Mouse (Mus musculus) CH12.LX (cell line): Measurements from ENCODE around the gene Tmem63b. TPM values are rescaled to one million over a fixed set of nuclear protein-coding genes. Genes with fewer than 3 reads are reported as not detected.

Experiments used
- DNase-seq: peaks from one replicate; pipeline ENCODE4 v3.0.0-alpha.2; 2013; ENCODE audit errors: extremely low read depth
- H3K27ac ChIP-seq: 2 replicates; pipeline ENCODE4 v1.5.1; 2012; ENCODE audit warnings: low read depth, mild to moderate bottlenecking, control low read depth, moderate library complexity; ENCODE audit not compliant: insufficient read depth
- H3K27me3 ChIP-seq: replicated peaks from 2 replicates; pipeline ENCODE3; 2012; ENCODE audit warnings: inconsistent platforms
- H3K36me3 ChIP-seq, 2 experiments: replicated peaks in 1 of 2; 2 replicates each; pipeline versions ENCODE3 to v1.6.1; 2012; ENCODE audit warnings: inconsistent platforms in 1 of 2, low read length in 1 of 2, mild to moderate bottlenecking in 1 of 2, mixed read lengths in 1 of 2, moderate library complexity in 1 of 2; ENCODE audit not compliant: control insufficient read depth in 1 of 2, insufficient read depth in 1 of 2
- H3K4me1 ChIP-seq, 2 experiments: 2 replicates each; pipeline ENCODE4 v1.6.1; 2012; ENCODE audit warnings: inconsistent platforms in 1 of 2, moderate library complexity in 1 of 2; ENCODE audit not compliant: insufficient read depth in 2 of 2, control insufficient read depth in 1 of 2
- H3K4me2 ChIP-seq: 2 replicates; pipeline ENCODE4 v1.6.1; 2012; ENCODE audit warnings: low read depth, mild to moderate bottlenecking, control low read depth; ENCODE audit not compliant: poor library complexity, insufficient read depth, severe bottlenecking
- H3K4me3 ChIP-seq, 3 experiments: fragments of 150-350 bp in 1 of 3; sonication (generic) in 1 of 3; replicated peaks in 1 of 3; 2 replicates each; pipeline versions ENCODE3 to v1.5.1; 2011 to 2012; ENCODE audit warnings: low read depth in 2 of 3, low read length in 2 of 3, mild to moderate bottlenecking in 2 of 3, moderate library complexity in 2 of 3, control low read depth in 1 of 3, improper control_type of control experiment in 1 of 3, inconsistent platforms in 1 of 3, mixed read lengths in 1 of 3; ENCODE audit not compliant: poor library complexity in 1 of 3
- H3K79me2 ChIP-seq: replicated peaks from 2 replicates; pipeline ENCODE4 v1.6.1; 2012; ENCODE audit warnings: mild to moderate bottlenecking, moderate library complexity; ENCODE audit not compliant: control insufficient read depth, poor library complexity, insufficient read depth, severe bottlenecking; ENCODE audit errors: extremely low read depth
- H3K9ac ChIP-seq: 2 replicates; pipeline ENCODE4 v1.6.1; 2012; ENCODE audit warnings: low read depth, mild to moderate bottlenecking, control low read depth, moderate library complexity; ENCODE audit not compliant: insufficient read depth
- H3K9me3 ChIP-seq: replicated peaks from 2 replicates; pipeline ENCODE3; 2012; ENCODE audit warnings: low read length, inconsistent platforms, mixed read lengths
- CHD1 ChIP-seq: IDR thresholded peaks from 2 replicates; pipeline ENCODE4 v1.6.1; 2012; ENCODE audit warnings: low read depth, low read length, improper control_type of control experiment, inconsistent platforms
- CHD2 ChIP-seq: IDR thresholded peaks from 2 replicates; pipeline ENCODE4 v1.6.1; 2011; ENCODE audit warnings: low read length, improper control_type of control experiment
- CTCF ChIP-seq, 2 experiments: IDR thresholded peaks in 1 of 2; conservative IDR thresholded peaks in 1 of 2; 2 replicates each; pipeline ENCODE4 v1.5.1; 2011 to 2012; ENCODE audit warnings: low read depth in 2 of 2, low read length in 2 of 2, improper control_type of control experiment in 1 of 2, inconsistent platforms in 1 of 2, mild to moderate bottlenecking in 1 of 2, moderate library complexity in 1 of 2
- EP300 ChIP-seq: IDR thresholded peaks from 2 replicates; pipeline ENCODE4 v1.6.1; 2011; ENCODE audit warnings: low read length, improper control_type of control experiment
- ETS1 ChIP-seq: conservative IDR thresholded peaks from 2 replicates; pipeline ENCODE4 v1.6.1; 2012; ENCODE audit warnings: low read depth, mild to moderate bottlenecking, inconsistent platforms, low read length, improper control_type of control experiment, moderate library complexity
- GABPA ChIP-seq: IDR thresholded peaks from 2 replicates; pipeline ENCODE4 v1.6.1; 2012; ENCODE audit warnings: low read depth, low read length, improper control_type of control experiment, inconsistent platforms; ENCODE audit not compliant: insufficient replicate concordance
- HCFC1 ChIP-seq: IDR thresholded peaks from 2 replicates; pipeline ENCODE4 v1.6.1; 2012; ENCODE audit warnings: low read depth, mild to moderate bottlenecking, inconsistent platforms, low read length, improper control_type of control experiment
- IRF4 ChIP-seq: IDR thresholded peaks from 2 replicates; pipeline ENCODE4 v1.6.1; 2014; ENCODE audit warnings: low read depth, mild to moderate bottlenecking, inconsistent platforms, low read length, improper control_type of control experiment
- JUND ChIP-seq: conservative IDR thresholded peaks from 2 replicates; pipeline ENCODE4 v1.6.1; 2011; ENCODE audit warnings: low read depth, low read length, improper control_type of control experiment
- MAFK ChIP-seq: IDR thresholded peaks from 2 replicates; pipeline ENCODE4 v1.6.1; 2011; ENCODE audit warnings: low read length, improper control_type of control experiment; ENCODE audit not compliant: insufficient replicate concordance
- MAZ ChIP-seq: IDR thresholded peaks from 2 replicates; pipeline ENCODE4 v1.6.1; 2012; ENCODE audit warnings: low read depth, mild to moderate bottlenecking, inconsistent platforms, low read length, improper control_type of control experiment, moderate library complexity
- NRF1 ChIP-seq: IDR thresholded peaks from 2 replicates; pipeline ENCODE4 v1.6.1; 2014; ENCODE audit warnings: low read depth, mild to moderate bottlenecking, inconsistent platforms, low read length, improper control_type of control experiment, moderate library complexity
- PAX5 ChIP-seq: IDR thresholded peaks from 2 replicates; pipeline ENCODE4 v1.6.1; 2012; ENCODE audit warnings: low read length, inconsistent platforms, mixed read lengths
- POLR2A ChIP-seq: IDR thresholded peaks from 2 replicates; pipeline ENCODE4 v1.6.1; 2011; ENCODE audit warnings: low read depth, mild to moderate bottlenecking, improper control_type of control experiment, low read length
- POLR2AphosphoS2 ChIP-seq: IDR thresholded peaks from 2 replicates; pipeline ENCODE4 v1.6.1; 2011; ENCODE audit warnings: low read depth, low read length, improper control_type of control experiment
- RCOR1 ChIP-seq: conservative IDR thresholded peaks from 2 replicates; pipeline ENCODE4 v1.6.1; 2012; ENCODE audit warnings: low read depth, mild to moderate bottlenecking, inconsistent platforms, low read length, improper control_type of control experiment
- TBP ChIP-seq: conservative IDR thresholded peaks from 2 replicates; pipeline ENCODE4 v1.6.1; 2011; ENCODE audit warnings: low read depth, low read length, improper control_type of control experiment
- TCF12 ChIP-seq: IDR thresholded peaks from 2 replicates; pipeline ENCODE4 v1.6.1; 2014; ENCODE audit warnings: low read depth, mild to moderate bottlenecking, inconsistent platforms, low read length, improper control_type of control experiment
- UBTF ChIP-seq: IDR thresholded peaks from 2 replicates; pipeline ENCODE4 v1.6.1; 2012; ENCODE audit warnings: low read depth, mild to moderate bottlenecking, inconsistent platforms, low read length, improper control_type of control experiment, moderate library complexity
- USF2 ChIP-seq: conservative IDR thresholded peaks from 2 replicates; pipeline ENCODE4 v1.6.1; 2011; ENCODE audit warnings: low read depth, low read length, improper control_type of control experiment
- ZMIZ1 ChIP-seq: IDR thresholded peaks from 2 replicates; pipeline ENCODE4 v1.6.1; 2012; ENCODE audit warnings: low read depth, mild to moderate bottlenecking, inconsistent platforms, low read length, improper control_type of control experiment
- dilution Hi-C: fragments of 300-500 bp; cut with MboI; formaldehyde crosslinking; loops from 2 replicates; pipeline ENCODE4 v1.14.3; 2020; ENCODE audit warnings: low sequenced_read_pairs; ENCODE audit not compliant: extremely low pct_unique_long_range_greater_than_20kb, extremely low pct_ligation_motif_present
- in situ Hi-C: fragments of 300-500 bp; cut with MboI; formaldehyde crosslinking; loops from 3 replicates; pipeline ENCODE4 v1.14.3; 2019; ENCODE audit warnings: low sequenced_read_pairs, low pct_ligation_motif_present, low pct_unique_long_range_greater_than_20kb, mixed read lengths
- polyA plus RNA-seq: library from polyadenylated mRNA; unstranded; fragments of >175 nt; gene quantifications from 2 replicates; pipeline ENCODE4 v1.2.1, GENCODE M21; 2012; ENCODE audit warnings: low read depth; ENCODE audit not compliant: insufficient read length
- total RNA-seq, 2 experiments: library from RNA; depleted of rRNA; stranded (reverse); fragments of 300-350 nt in 1 of 2; fragments of >200 nt in 1 of 2; gene quantifications; 2 replicates each; pipeline ENCODE4 v1.2.3; 2012 to 2014

Tmem63b gene
- total and polyA plus RNA-seq, 3 experiments: 3.5 to 10.3 (median 6.3) TPM

- TF ChIP-seq TBP: no peak
- no peak for TF ChIP-seq CHD1
- no peak for TF ChIP-seq GABPA
- TF ChIP-seq TCF12: peak; percentile 56; the same call in 1 of the 2 replicates
- TF ChIP-seq JUND: no peak
These were observed 23.1 kb upstream of the Tmem63b start (continued) for GRCm38 (mm10) chr17:45709829-45710228.

- Histone ChIP-seq H3K27me3 (no peaks in the 10 kb centered on the region), H3K4me1 (peaks cover 22 to 51% of the 10 kb centered on the region in 2 experiments)
- no peak for TF ChIP-seq ETS1
- TF ChIP-seq JUND: no peak
- no peak for TF ChIP-seq USF2
- no peak for TF ChIP-seq UBTF
- no peak for TF ChIP-seq CTCF (conservative IDR thresholded peaks at IDR 0.05 in 1 of 2, IDR thresholded peaks at IDR 0.05 in 1 of 2; ENCODE audit: low read depth in 2 of 2, low read length in 2 of 2)
- no peak for TF ChIP-seq PAX5
- no peak for TF ChIP-seq POLR2AphosphoS2
- no peak for TF ChIP-seq HCFC1
- TF ChIP-seq NRF1: no peak
- TF ChIP-seq MAFK: no peak
- TF ChIP-seq CHD2: no peak
- no peak for TF ChIP-seq RCOR1
- no peak for TF ChIP-seq POLR2A
- TF ChIP-seq MAZ: no peak
- no peak for TF ChIP-seq ZMIZ1
- no peak for TF ChIP-seq IRF4
- TF ChIP-seq, all 38 proteins: peak for 0
- H3K9me3 ChIP-seq: peaks cover 2% of the 10 kb centered on the region
- in situ Hi-C loops: no loop called here
- H3K4me3 ChIP-seq: no peak overlapping the region
- no peak for DNase-seq
- no peak overlapping the region for H3K27ac ChIP-seq
- H3K36me3 ChIP-seq: no peaks in the 10 kb centered on the region
- no peak overlapping the region for H3K9ac ChIP-seq
- H3K79me2 ChIP-seq: no peaks in the 10 kb centered on the region
- no peak overlapping the region for H3K4me2 ChIP-seq
- dilution Hi-C loops: no loop called here
These were observed 21.5 kb upstream of the Tmem63b start for GRCm38 (mm10) chr17:45708179-45708578.

GRCm38 (mm10) chr17:45707376-45707775 lies 20.7 kb upstream of the Tmem63b start:
- Histone ChIP-seq H3K4me2 (no peak overlapping the region), H3K36me3 (no peaks in the 10 kb centered on the region), H3K4me3 (no peak overlapping the region), H3K9me3 (peaks cover 2% of the 10 kb centered on the region), H3K9ac (no peak overlapping the region), H3K4me1 (peaks cover 24 to 57% of the 10 kb centered on the region in 2 experiments), H3K27me3 (no peaks in the 10 kb centered on the region), H3K27ac (no peak overlapping the region), H3K79me2 (no peaks in the 10 kb centered on the region)
- in situ Hi-C loops (no loop called here), dilution Hi-C loops (no loop called here)
- no peak for TF ChIP-seq EP300
- peak in 1 of 2 experiments; percentile 25; a peak in 2 of 4 replicates for TF ChIP-seq CTCF (conservative IDR thresholded peaks at IDR 0.05 in 1 of 2, IDR thresholded peaks at IDR 0.05 in 1 of 2; ENCODE audit: low read depth in 2 of 2, low read length in 2 of 2)
- no peak for DNase-seq
